Mouse (Mus musculus) B cell, adult 62 days (primary cell): ENCODE results near the gene Olfr1080. TPM values are rescaled to one million over a fixed set of nuclear protein-coding genes. Genes with fewer than 3 reads are reported as not detected.

Experiments used
- total RNA-seq: library from RNA; stranded (reverse); gene quantifications from 4 replicates; pipeline ENCODE4 v1.2.4, GENCODE M21; 2023

Olfr1080 gene
- total RNA-seq: not detected in 4 replicates

GRCm38 (mm10) chr2:86558135-86558534 is at the start of gene Olfr1080:
Olfr1080 (minus strand) TSS chr2:86558235.

GRCm38 (mm10) chr2:86598866-86599265 is 40.8 kb upstream of the Olfr1080 start, which contains the start of gene Olfr1082:
Olfr1082 (minus strand) TSS chr2:86598966.

GRCm38 (mm10) chr2:86542380-86542779 is 15.7 kb downstream of the Olfr1080 start, which contains the start of gene Olfr1079:
Olfr1079 (minus strand) TSS chr2:86542480.

GRCm38 (mm10) chr2:86508161-86508560 is 49.9 kb downstream of the Olfr1080 start, which contains the start of gene Olfr1076:
Olfr1076 (plus strand) TSS chr2:86508461.

Other genes with a start within 250 kb of the Olfr1080 start
- not detected in 4 replicates for gene Olfr1053, start 243.0 kb downstream of the Olfr1080 start, total RNA-seq
- gene Olfr1054, start 222.8 kb downstream of the Olfr1080 start, total RNA-seq: not detected in 4 replicates
- not detected in 4 replicates for gene Olfr1055, start 208.0 kb downstream of the Olfr1080 start, total RNA-seq
- gene Olfr1056, start 195.8 kb downstream of the Olfr1080 start, total RNA-seq: not detected in 4 replicates
- gene Olfr1057, start 179.8 kb downstream of the Olfr1080 start, total RNA-seq: not detected in 4 replicates
- gene Olfr1058, start 169.7 kb downstream of the Olfr1080 start, total RNA-seq: not detected in 4 replicates
- gene Olfr1061, start 144.2 kb downstream of the Olfr1080 start, total RNA-seq: not detected in 4 replicates
- gene Olfr1062, start 131.5 kb downstream of the Olfr1080 start, total RNA-seq: not detected in 4 replicates
- gene Olfr1065, start 107.6 kb downstream of the Olfr1080 start, total RNA-seq: not detected in 4 replicates
- gene Olfr1066, start 102.0 kb downstream of the Olfr1080 start, total RNA-seq: not detected in 4 replicates
- not detected in 4 replicates for gene Olfr228, start 70.8 kb downstream of the Olfr1080 start, total RNA-seq
- not detected in 4 replicates for gene Olfr1076, start 49.8 kb downstream of the Olfr1080 start, total RNA-seq
- gene Olfr1079, start 15.8 kb downstream of the Olfr1080 start, total RNA-seq: not detected in 4 replicates
- gene Olfr1082, start 40.7 kb upstream of the Olfr1080 start, total RNA-seq: not detected in 4 replicates
- not detected in 4 replicates for gene Olfr1084, start 81.5 kb upstream of the Olfr1080 start, total RNA-seq
- gene Olfr1085, start 103.8 kb upstream of the Olfr1080 start, total RNA-seq: not detected in 4 replicates
- not detected in 4 replicates for gene Olfr1086, start 121.9 kb upstream of the Olfr1080 start, total RNA-seq
- not detected in 4 replicates for gene Olfr1087, start 140.2 kb upstream of the Olfr1080 start, total RNA-seq
- gene Olfr1089, start 175.5 kb upstream of the Olfr1080 start, total RNA-seq: not detected in 4 replicates
- gene Olfr1090, start 200.8 kb upstream of the Olfr1080 start, total RNA-seq: not detected in 4 replicates
- gene Olfr1093, start 224.2 kb upstream of the Olfr1080 start, total RNA-seq: not detected in 4 replicates